Comparison of ENCODE assay signal across 22 mouse cellular contexts in genomic region chr5:113358833-113359232, GRCm38 (mm10). TPM values are rescaled to one million over a fixed set of nuclear protein-coding genes. Genes with fewer than 3 reads are reported as not detected.
A peak's percentile ranks its signal among the peaks of the same experiment; 100 is the strongest.
DNase-seq lines count a peak whose midpoint lies in the region; ATAC-seq lines count a peak whose summit lies in the region.
"Had no signal": no experiment of that assay in that cellular context is flagged by ENCODE, and none has a peak within 500 bp of the region (broad histone marks: within the 10 kb centered on the region; RNA-seq: fewer than 3 reads in every experiment).

No protein-coding gene starts in this region.

- no peaks in the 10 kb centered on the region for H3K9me3 ChIP-seq in kidney, embryonic 14.5 days (ENCODE audit: control insufficient read depth, low read length)
- H3K9me3 ChIP-seq in embryonic facial prominence, embryonic 10.5 days, result no peaks in the 10 kb centered on the region
- H3K9me3 ChIP-seq: embryonic facial prominence, embryonic 15.5 days; forebrain, embryonic 15.5 days; limb, embryonic 15.5 days had no signal

- H3K36me3 ChIP-seq in kidney, embryonic 14.5 days (ENCODE audit: control insufficient read depth, insufficient read depth, low read length), result no peaks in the 10 kb centered on the region
- no peaks in the 10 kb centered on the region for H3K36me3 ChIP-seq in embryonic facial prominence, embryonic 10.5 days (replicated peaks)
- H3K36me3 ChIP-seq: embryonic facial prominence, embryonic 15.5 days; forebrain, embryonic 15.5 days; limb, embryonic 15.5 days had no signal

- DNase-seq in embryo, embryonic 11 days, result peak; percentile 47
- DNase-seq in embryo, embryonic 9.5 days (ENCODE audit: extremely low spot score), result no peak
- no peak for DNase-seq in kidney, adult 18-20 months
- DNase-seq in embryonic facial prominence, embryonic 10.5 days (ENCODE audit: low spot score), result peak; percentile 40
- peak; percentile 48 to 54 for DNase-seq in kidney, postnatal 36 days
- no peak for DNase-seq in right cerebral cortex, adult 2 months (ENCODE audit: low spot score in 2 of 2)
- DNase-seq: B cell, adult 2 months; cerebellum, adult 11-12 months; layer of hippocampus, adult 9-11 months; lung, postnatal 36 days; right cerebral cortex, postnatal 25 days; thymus, postnatal 4 days had no signal

- H3K9ac ChIP-seq in kidney, embryonic 14.5 days (ENCODE audit: low read depth, low read length), result no peak overlapping the region
- H3K9ac ChIP-seq: embryonic facial prominence, embryonic 15.5 days; forebrain, embryonic 15.5 days; limb, embryonic 15.5 days had no signal

- WGBS in kidney, embryonic 14.5 days, result 4% methylated on average over 11 of the region's 11 CpGs
- WGBS in embryonic facial prominence, embryonic 10.5 days, result 4% methylated on average over 11 of the region's 11 CpGs

- peak overlapping the region; percentile 8; the same call in 1 of the 2 replicates for H3K4me2 ChIP-seq in kidney, embryonic 14.5 days (replicated peaks; ENCODE audit: low read depth, low read length)
- H3K4me2 ChIP-seq: embryonic facial prominence, embryonic 15.5 days; forebrain, embryonic 15.5 days; limb, embryonic 15.5 days had no signal

- H3K4me1 ChIP-seq in kidney, embryonic 14.5 days (ENCODE audit: control insufficient read depth, insufficient read depth, low read length), result peaks cover 12% of the 10 kb centered on the region; the same call in 1 of the 2 replicates
- peaks cover 34% of the 10 kb centered on the region for H3K4me1 ChIP-seq in embryonic facial prominence, embryonic 10.5 days

- no peaks in the 10 kb centered on the region for H3K27me3 ChIP-seq in kidney, embryonic 14.5 days (ENCODE audit: control insufficient read depth, insufficient read depth, low read length)
- H3K27me3 ChIP-seq in embryonic facial prominence, embryonic 10.5 days (replicated peaks; ENCODE audit: low read depth, poor library complexity, severe bottlenecking), result peaks cover 57% of the 10 kb centered on the region
- H3K27me3 ChIP-seq: forebrain, embryonic 15.5 days had no signal

- H3K4me3 ChIP-seq in kidney, embryonic 14.5 days (ENCODE audit: low read length), result no peak overlapping the region
- H3K4me3 ChIP-seq in embryonic facial prominence, embryonic 10.5 days, result 0 out of 2 replicates have a peak overlapping the region, but pooled peaks have one; percentile 11
- H3K4me3 ChIP-seq: embryonic facial prominence, embryonic 15.5 days; forebrain, embryonic 15.5 days; limb, embryonic 15.5 days had no signal

- no peak overlapping the region for H3K27ac ChIP-seq in kidney, embryonic 14.5 days (ENCODE audit: low read depth, low read length)
- H3K27ac ChIP-seq in embryonic facial prominence, embryonic 10.5 days (replicated peaks), result no peak overlapping the region; the same call in 1 of the 2 replicates
- H3K27ac ChIP-seq: embryonic facial prominence, embryonic 15.5 days; forebrain, embryonic 15.5 days; hindbrain, postnatal 0 days; limb, embryonic 15.5 days had no signal

- peak; percentile 68 for ATAC-seq in kidney, embryonic 14.5 days (ENCODE audit: low FRiP score, low TSS enrichment)
- no peak for ATAC-seq in megakaryocyte progenitor cell, adult 5-6 weeks (replicated peaks; ENCODE audit: poor library complexity)
- ATAC-seq: forebrain, embryonic 15.5 days; hindbrain, postnatal 0 days; midbrain, embryonic 16.5 days had no signal

RNA-seq across cellular contexts. Expression of gene Aym1, which starts 1.7 kb away (rescaled TPM):
- polyA plus RNA-seq in kidney, embryonic 14.5 days (2014; fragmentation: Nextera tagmentation; extraction: Ambion mirVana), result not detected in 2 replicates
- not detected in 2 replicates for polyA plus RNA-seq in embryonic facial prominence, embryonic 10.5 days (2016; fragmentation: Nextera tagmentation; extraction: Ambion mirVana)
- total RNA-seq in megakaryocyte progenitor cell, adult 5-6 weeks (2015), result not detected in 2 replicates
- total RNA-seq in megakaryocyte progenitor cell, adult 5-6 weeks (2017), result not detected in 2 replicates
- total RNA-seq: adrenal gland, postnatal 4 days; hindbrain, postnatal 0 days; neutrophil, adult 5-6 weeks had no signal
- polyA plus RNA-seq: embryonic facial prominence, embryonic 15.5 days; forebrain, embryonic 15.5 days; gonadal fat pad, adult 2 months; hindbrain, postnatal 0 days; limb, embryonic 15.5 days; midbrain, embryonic 16.5 days had no signal

RNA-seq across cellular contexts. Expression of gene Sgsm1, which starts 48.2 kb away (rescaled TPM):
- 3.9 and 5.0 TPM in 2 replicates for polyA plus RNA-seq in kidney, embryonic 14.5 days (2014; fragmentation: Nextera tagmentation; extraction: Ambion mirVana)
- 15.1 and 18.0 TPM in 2 replicates for polyA plus RNA-seq in embryonic facial prominence, embryonic 10.5 days (2016; fragmentation: Nextera tagmentation; extraction: Ambion mirVana)
- total RNA-seq in megakaryocyte progenitor cell, adult 5-6 weeks (2015), result 0.67 TPM in 1 of 2 replicates, not detected in the other
- not detected in 2 replicates for total RNA-seq in megakaryocyte progenitor cell, adult 5-6 weeks (2017)
- total RNA-seq: neutrophil, adult 5-6 weeks had no signal

Comparison
In these comparisons a context has a peak if more than half of its experiments do, and no peak if none do; other contexts are left out.
1. DNase-seq: peak in embryo, embryonic 11 days (single experiment), embryonic facial prominence, embryonic 10.5 days (single experiment) and kidney, postnatal 36 days (2 of 2); none in embryo, embryonic 9.5 days (single experiment), kidney, adult 18-20 months (single experiment) and right cerebral cortex, adult 2 months (0 of 2).